Mouse (Mus musculus): ENCODE measurements around the gene Rad9a. TPM values are rescaled to one million over a fixed set of nuclear protein-coding genes. Genes with fewer than 3 reads are reported as not detected.
A peak's percentile ranks its signal among the peaks of the same experiment; 100 is the strongest.

The Rad9a gene
- polyA plus RNA-seq, 1 experiment from 2014 or later, result 15.6 TPM

DNA sequence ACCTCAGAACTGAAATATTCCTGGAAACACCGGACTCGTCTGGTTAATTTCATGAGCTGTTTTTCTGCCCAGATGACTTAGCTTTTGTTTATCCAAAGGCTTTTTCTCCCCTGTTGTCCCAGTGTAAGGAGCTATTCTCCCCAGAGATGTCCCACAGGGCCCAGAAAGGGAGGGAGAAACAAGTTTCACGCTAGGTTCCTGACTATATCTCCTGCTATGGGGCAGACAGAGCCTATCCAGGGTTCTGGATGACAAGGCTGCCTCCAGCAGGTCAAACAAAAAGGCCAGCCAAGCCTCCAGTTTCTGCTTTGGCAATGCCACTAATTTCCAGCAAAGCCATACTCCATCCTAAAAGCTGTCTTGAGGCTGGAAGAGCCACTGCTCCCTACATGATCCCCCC, 16.4 kb upstream of the Rad9a start:
- no peak overlapping the region for H3K27ac ChIP-seq (replicated peaks)
- WGBS (ENCODE audit: insufficient replicate concordance), result 54% methylated on average over 3 of the region's 3 CpGs
- H3K27me3 ChIP-seq, result peaks cover 99% of the 10 kb centered on the region
- ATAC-seq (ENCODE audit: insufficient read depth), result no peak
- H3K9ac ChIP-seq, result no peak overlapping the region
- no peaks in the 10 kb centered on the region for H3K9me3 ChIP-seq (replicated peaks)
- H3K4me3 ChIP-seq (replicated peaks), result no peak overlapping the region
- no peaks in the 10 kb centered on the region for H3K36me3 ChIP-seq (replicated peaks)
- H3K4me1 ChIP-seq (replicated peaks), result peaks cover 64% of the 10 kb centered on the region
- no peak overlapping the region for H3K4me2 ChIP-seq

DNA sequence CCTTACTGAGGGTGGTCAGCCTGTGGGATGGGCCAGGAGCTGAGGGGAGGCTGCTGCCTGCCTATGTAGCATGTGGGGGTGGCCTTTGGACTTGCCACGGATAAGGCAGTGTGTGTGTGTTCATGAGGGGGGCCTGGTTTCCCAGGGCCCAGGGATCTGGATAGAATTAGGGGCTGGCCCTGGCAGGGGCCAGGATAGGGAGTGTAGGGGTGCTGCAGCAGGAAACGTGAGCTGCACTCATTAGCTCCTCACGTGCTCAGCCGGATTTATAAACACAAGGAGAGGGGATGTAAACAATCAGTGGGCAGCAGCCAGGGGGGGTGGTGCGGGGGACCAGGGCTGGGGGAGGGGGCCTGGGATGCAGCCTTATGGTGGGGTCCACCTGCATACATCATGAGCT, 15.7 kb upstream of the Rad9a start:
- no peak for ATAC-seq (ENCODE audit: insufficient read depth)
- WGBS (ENCODE audit: insufficient replicate concordance), result 46% methylated on average over 5 of the region's 5 CpGs
- H3K4me3 ChIP-seq (replicated peaks), result no peak overlapping the region

DNA sequence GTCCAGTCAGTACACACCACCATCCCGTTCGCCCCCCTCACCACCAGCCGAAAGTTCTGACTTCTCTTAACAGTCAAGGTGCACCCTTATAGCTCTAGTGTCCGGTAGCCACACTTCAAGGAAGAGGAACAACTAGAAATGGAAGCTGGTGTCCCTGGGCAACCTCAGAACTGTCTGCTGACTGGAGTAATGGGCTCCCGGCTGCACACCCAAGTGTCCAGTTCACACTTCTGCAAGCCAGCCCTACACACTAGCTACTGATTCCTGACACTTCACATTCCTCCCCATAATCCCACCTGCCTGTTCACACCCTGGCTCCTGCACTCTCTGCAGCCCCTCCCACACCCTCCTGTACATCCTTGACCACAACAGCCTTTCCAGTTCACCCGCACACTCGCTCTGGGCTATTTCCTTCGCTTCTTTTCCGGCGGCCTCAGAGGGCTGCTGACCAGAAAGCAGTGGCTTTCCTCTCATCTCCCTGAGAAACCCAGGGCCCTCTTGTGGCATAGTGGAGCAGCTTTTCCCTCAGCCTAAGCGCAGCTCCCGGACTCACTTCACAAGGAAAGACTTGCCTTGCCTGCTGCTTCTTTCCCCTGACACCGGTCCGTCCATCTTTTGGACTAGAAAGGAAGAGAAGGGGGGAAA, 14.7 kb upstream of the Rad9a start:
- Histone ChIP-seq H3K27ac (replicated peaks) (no peak overlapping the region), H3K4me2 (peak overlapping the region; percentile 1; the same call in 1 of the 2 replicates), H3K4me3 (replicated peaks) (no peak overlapping the region), H3K9me3 (replicated peaks) (no peaks in the 10 kb centered on the region), H3K9ac (no peak overlapping the region), H3K36me3 (replicated peaks) (no peaks in the 10 kb centered on the region), H3K4me1 (replicated peaks) (peaks cover 48% of the 10 kb centered on the region), H3K27me3 (peaks cover 100% of the 10 kb centered on the region)
- WGBS (ENCODE audit: insufficient replicate concordance), result 16% methylated on average over 14 of the region's 14 CpGs
- ATAC-seq (ENCODE audit: insufficient read depth), result no peak

More for the DNA sequence above, 15.7 kb upstream of the Rad9a start:
- Histone ChIP-seq H3K36me3 (replicated peaks) (no peaks in the 10 kb centered on the region), H3K27me3 (peaks cover 99% of the 10 kb centered on the region), H3K4me2 (no peak overlapping the region), H3K9ac (no peak overlapping the region), H3K4me1 (replicated peaks) (peaks cover 58% of the 10 kb centered on the region), H3K27ac (replicated peaks) (no peak overlapping the region), H3K9me3 (replicated peaks) (no peaks in the 10 kb centered on the region)

DNA sequence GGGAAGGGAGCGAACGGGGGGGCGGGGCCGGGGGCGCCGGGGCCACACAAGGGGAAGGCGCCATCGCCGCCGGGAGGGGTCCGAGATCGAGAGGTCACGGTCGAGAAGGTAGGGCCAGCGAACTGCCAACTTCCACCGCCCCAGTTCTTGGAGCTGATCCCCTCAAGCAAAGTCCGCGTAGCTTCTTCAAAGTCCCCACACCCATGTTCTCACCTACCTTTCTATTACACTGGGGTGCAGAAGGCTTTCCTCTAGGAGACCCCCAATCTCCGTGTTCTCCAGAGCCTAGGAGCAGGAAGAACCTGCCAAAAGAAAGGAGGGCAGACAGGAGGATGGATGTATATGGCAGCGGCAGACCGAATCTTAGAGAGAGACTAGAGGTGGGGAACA, 14.0 kb upstream of the Rad9a start:
- peak overlapping the region; percentile 57 for H3K4me3 ChIP-seq (replicated peaks)
- no peaks in the 10 kb centered on the region for H3K9me3 ChIP-seq (replicated peaks)
- peaks cover 41% of the 10 kb centered on the region for H3K4me1 ChIP-seq (replicated peaks)
- H3K27ac ChIP-seq (replicated peaks), result no peak overlapping the region
- H3K4me2 ChIP-seq, result peak overlapping the region; percentile 75
- H3K27me3 ChIP-seq, result peaks cover 100% of the 10 kb centered on the region
- H3K9ac ChIP-seq, result peak overlapping the region; percentile 49; the same call in 1 of the 2 replicates
- 1% methylated on average over 20 of the region's 21 CpGs for WGBS (ENCODE audit: insufficient replicate concordance)
- ATAC-seq (ENCODE audit: insufficient read depth), result no peak
- H3K36me3 ChIP-seq (replicated peaks), result no peaks in the 10 kb centered on the region

DNA sequence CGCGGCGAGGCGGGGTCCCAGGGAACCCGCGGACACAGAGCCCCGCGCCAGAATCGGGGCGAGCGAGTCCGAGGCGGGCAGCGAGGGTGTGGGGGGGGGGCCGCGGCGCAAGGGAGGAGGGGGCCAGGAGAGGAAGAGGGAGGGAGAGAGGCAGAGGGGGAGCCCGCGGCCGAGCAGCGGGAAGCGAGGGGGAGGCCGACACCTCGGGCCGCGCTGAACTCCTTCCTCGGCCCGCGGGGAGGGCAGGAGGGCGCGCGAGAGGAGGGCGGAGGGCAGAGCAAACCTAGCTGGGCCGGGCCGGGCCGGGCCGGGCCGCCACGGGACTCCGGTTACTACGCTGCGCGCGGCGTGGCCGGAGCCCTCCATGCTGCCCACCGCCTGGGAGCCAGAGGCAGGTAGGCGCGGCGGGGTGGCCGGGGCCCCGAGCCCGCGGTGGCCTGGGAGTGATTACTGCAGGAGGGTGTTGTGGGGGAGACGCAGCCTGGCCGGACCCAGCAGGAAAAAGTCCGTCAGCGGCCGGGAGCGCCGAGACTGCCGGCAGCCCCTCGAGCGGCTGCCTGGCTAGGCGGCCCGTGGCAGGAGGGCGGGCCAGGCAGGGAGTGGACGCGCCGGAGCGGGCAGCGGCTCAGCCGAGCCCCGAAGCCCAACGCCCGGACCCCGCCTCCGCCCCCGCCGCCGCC, 13.4 kb upstream of the Rad9a start:
- Histone ChIP-seq H3K4me1 (replicated peaks) (peaks cover 36% of the 10 kb centered on the region), H3K4me3 (replicated peaks) (peak overlapping the region; percentile 57), H3K9me3 (replicated peaks) (no peaks in the 10 kb centered on the region), H3K9ac (peak overlapping the region; percentile 49), H3K27ac (replicated peaks) (peak overlapping the region; percentile 45; the same call in 1 of the 2 replicates), H3K27me3 (peaks cover 100% of the 10 kb centered on the region), H3K4me2 (peak overlapping the region; percentile 75), H3K36me3 (replicated peaks) (no peaks in the 10 kb centered on the region)
- ATAC-seq (ENCODE audit: insufficient read depth), result no peak
- under 1% methylated on average over 75 of the region's 81 CpGs for WGBS (ENCODE audit: insufficient replicate concordance)

DNA sequence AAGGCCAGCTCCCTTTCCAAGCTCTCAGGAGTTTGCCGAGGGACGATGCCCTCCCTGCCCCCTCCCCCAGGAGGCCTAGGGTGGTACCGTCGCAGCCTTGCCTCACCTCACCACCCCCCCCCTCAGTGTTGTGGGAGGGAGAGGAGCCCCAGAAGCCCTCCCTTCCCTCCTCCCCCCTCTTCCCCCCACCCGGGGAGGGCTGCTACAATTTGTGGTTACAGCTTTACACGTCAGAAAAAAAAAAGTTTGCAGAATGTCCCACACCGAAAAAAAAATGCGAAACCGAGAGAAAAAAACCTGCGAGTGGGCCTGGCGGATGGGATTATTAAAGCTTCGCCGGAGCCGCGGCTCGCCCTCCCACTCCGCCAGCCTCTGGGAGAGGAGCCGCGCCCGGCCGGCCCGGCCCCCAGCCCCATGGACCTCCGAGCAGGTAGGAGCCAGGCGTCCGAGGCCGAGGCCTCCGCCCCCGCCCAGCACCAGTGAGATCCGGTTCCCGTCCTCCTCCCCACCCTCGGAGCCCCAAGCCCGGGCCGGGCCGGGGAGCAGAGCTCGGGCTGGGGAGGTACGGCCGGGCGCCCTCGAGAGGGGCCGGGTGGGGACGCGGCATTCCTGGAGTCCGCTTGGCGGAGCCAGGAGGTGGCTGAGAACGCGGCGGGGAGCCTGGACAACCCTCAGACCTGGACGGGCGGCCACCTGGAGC, 12.8 kb upstream of the Rad9a start, which contains the start of the genes Clcf1 and AC109138.7:
Clcf1 (plus strand) TSS at position 168 of the 700 bp plus-strand sequence.
AC109138.7 (plus strand) TSS at position 287 of the 700 bp plus-strand sequence.
- Histone ChIP-seq H3K27me3 (peaks cover 100% of the 10 kb centered on the region), H3K9me3 (replicated peaks) (no peaks in the 10 kb centered on the region), H3K9ac (peak within 1 kb of the TSS; percentile 49), H3K4me1 (replicated peaks) (peaks cover 35% of the 10 kb centered on the region), H3K4me2 (peak within 1 kb of the TSS; percentile 75), H3K27ac (replicated peaks) (peak within 1 kb of the TSS; percentile 45), H3K4me3 (replicated peaks) (peak within 1 kb of the TSS; percentile 57), H3K36me3 (replicated peaks) (no peaks in the 10 kb centered on the region)
- WGBS (ENCODE audit: insufficient replicate concordance), result 1% methylated on average over 49 of the region's 49 CpGs
- ATAC-seq (ENCODE audit: insufficient read depth), result peak; percentile 43; the same call in 1 of the 2 replicates

DNA sequence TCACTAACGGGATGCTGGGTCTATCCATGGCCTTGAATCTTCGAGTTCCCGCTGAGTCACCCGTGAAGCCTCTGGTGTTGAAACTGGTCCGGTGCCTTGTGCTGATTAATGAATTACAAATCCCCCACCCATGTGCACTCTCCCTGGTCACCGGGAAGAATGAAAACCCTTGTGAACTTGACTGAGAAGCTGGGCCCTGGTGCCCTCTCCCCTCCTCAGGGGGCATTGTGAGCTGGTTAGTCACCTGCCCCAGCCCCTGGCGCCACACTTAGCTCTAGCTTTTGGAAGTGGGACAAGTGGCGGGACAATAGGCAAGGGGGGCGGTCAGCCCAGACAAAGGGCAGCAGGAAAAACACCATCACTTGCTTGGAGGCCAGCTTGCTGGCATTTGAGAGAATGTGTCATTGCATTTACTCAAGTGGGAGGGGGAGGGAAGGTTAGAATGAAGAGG, 12.1 kb upstream of the Rad9a start:
- H3K9ac ChIP-seq, result no peak overlapping the region
- peak overlapping the region; percentile 57; the same call in 1 of the 2 replicates for H3K4me3 ChIP-seq (replicated peaks)
- peaks cover 35% of the 10 kb centered on the region for H3K4me1 ChIP-seq (replicated peaks)
- peaks cover 100% of the 10 kb centered on the region for H3K27me3 ChIP-seq
- peak overlapping the region; percentile 75 for H3K4me2 ChIP-seq
- H3K9me3 ChIP-seq (replicated peaks), result no peaks in the 10 kb centered on the region
- ATAC-seq (ENCODE audit: insufficient read depth), result no peak
- H3K36me3 ChIP-seq (replicated peaks), result no peaks in the 10 kb centered on the region
- no peak overlapping the region for H3K27ac ChIP-seq (replicated peaks)
- 7% methylated on average over 9 of the region's 9 CpGs for WGBS (ENCODE audit: insufficient replicate concordance)

DNA sequence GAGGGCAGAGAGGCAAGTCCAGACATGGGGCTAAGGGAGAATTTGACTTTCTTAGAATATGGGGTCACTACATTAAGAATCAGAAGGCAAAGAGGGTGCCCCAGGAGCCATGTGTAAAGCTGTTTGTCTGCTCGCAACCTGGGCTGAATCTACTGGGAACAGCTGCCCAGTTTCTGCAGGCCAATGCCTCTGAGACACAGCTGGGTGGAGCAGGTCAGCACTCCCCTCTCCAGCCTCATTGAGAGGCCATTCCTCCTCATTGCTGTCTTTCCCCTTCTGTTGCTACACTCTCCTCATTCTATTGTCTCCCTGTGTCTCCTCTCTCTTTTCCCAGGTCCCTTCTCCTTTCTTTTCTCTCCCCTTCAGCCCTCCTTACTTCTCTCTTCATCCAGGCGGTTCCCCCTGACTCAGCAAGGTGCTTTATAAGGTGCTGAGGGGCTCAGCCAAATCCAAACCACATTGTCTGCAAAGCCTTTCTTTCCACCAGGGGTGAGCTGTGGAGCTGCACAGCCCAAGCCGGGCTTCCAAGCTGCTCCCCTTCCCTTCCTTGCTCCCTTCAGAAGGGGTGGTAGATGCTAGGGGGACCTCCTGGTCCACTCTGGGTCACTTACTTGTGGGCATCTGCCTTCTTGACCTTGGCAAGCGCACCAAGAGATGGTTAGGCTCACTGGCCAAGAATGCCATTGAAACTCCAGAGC, 10.6 kb upstream of the Rad9a start:
- Histone ChIP-seq H3K4me1 (replicated peaks) (peaks cover 32% of the 10 kb centered on the region), H3K36me3 (replicated peaks) (no peaks in the 10 kb centered on the region), H3K9me3 (replicated peaks) (no peaks in the 10 kb centered on the region), H3K4me2 (no peak overlapping the region), H3K9ac (no peak overlapping the region), H3K27me3 (peaks cover 98% of the 10 kb centered on the region), H3K27ac (replicated peaks) (no peak overlapping the region), H3K4me3 (replicated peaks) (no peak overlapping the region)
- 42% methylated on average over 4 of the region's 4 CpGs for WGBS (ENCODE audit: insufficient replicate concordance)
- no peak for ATAC-seq (ENCODE audit: insufficient read depth)

DNA sequence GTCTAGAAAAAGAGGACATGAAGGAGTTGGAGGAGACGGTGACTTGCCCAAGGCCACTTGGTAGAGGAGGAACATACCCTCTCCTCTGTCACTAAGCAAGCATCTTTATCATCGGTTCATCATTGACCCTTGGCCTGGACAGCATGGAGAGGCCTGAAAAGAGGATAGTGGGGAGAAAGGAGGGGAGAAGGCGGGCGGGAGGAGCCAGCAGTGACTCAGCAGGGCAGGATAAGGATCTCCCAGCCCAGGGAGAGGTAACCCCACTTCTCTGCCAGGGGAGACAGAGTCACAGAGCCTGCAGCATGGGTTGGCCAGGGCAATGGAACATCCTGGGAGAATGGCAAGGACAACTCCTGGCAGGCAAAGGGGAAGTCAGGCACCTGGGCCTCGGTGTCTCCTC, 7.1 kb upstream of the Rad9a start:
- peaks cover 15% of the 10 kb centered on the region for H3K4me1 ChIP-seq (replicated peaks)
- peaks cover 97% of the 10 kb centered on the region for H3K27me3 ChIP-seq
- ATAC-seq (ENCODE audit: insufficient read depth), result no peak
- no peak overlapping the region for H3K4me2 ChIP-seq
- 59% methylated on average over 5 of the region's 5 CpGs for WGBS (ENCODE audit: insufficient replicate concordance)
- no peak overlapping the region for H3K9ac ChIP-seq
- H3K27ac ChIP-seq (replicated peaks), result no peak overlapping the region
- no peak overlapping the region for H3K4me3 ChIP-seq (replicated peaks)
- H3K36me3 ChIP-seq (replicated peaks), result no peaks in the 10 kb centered on the region
- H3K9me3 ChIP-seq (replicated peaks), result no peaks in the 10 kb centered on the region

DNA sequence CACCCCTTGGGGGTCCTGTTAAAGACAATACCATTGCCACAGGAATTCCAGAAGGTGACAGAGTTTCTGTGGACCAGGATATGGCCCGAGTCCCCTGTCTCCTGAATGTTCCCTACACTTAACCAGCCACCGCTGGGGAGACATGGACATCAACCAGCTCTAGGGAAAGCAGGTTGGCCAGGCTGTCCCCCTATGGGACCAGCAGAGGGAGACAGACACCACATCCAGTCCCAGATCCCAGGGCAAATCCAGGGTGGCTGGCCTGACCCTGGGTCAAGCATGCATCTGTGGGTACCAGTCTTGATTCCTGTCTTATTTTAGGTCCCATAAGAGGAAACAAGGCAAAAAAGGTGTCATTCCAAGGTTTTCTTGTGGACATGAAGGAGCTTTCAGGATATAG, 5.5 kb upstream of the Rad9a start:
- ATAC-seq (ENCODE audit: insufficient read depth), result peak; percentile 29; the same call in 1 of the 2 replicates
- WGBS (ENCODE audit: insufficient replicate concordance), result 4% methylated on average over 2 of the region's 2 CpGs
- Histone ChIP-seq H3K9me3 (replicated peaks) (no peaks in the 10 kb centered on the region), H3K27me3 (peaks cover 94% of the 10 kb centered on the region), H3K9ac (no peak overlapping the region), H3K27ac (replicated peaks) (no peak overlapping the region), H3K36me3 (replicated peaks) (no peaks in the 10 kb centered on the region), H3K4me2 (no peak overlapping the region), H3K4me3 (replicated peaks) (no peak overlapping the region), H3K4me1 (replicated peaks) (peaks cover 19% of the 10 kb centered on the region)
